Mouse (Mus musculus) lung, adult 2 months (tissue): ENCODE measurements around the gene Thy1. TPM values are rescaled to one million over a fixed set of nuclear protein-coding genes. Genes with fewer than 3 reads are reported as not detected.

Experiments
- DNase-seq: peaks from one replicate; pipeline ENCODE4 v3.0.0; 2022
- H3K4me1 ChIP-seq: fragments of 200-500 bp; 2 replicates; pipeline ENCODE4 v1.6.1; 2011; ENCODE audit warnings: low read length; ENCODE audit not compliant: control insufficient read depth, insufficient read depth
- H3K4me3 ChIP-seq: fragments of 200-500 bp; replicated peaks from 2 replicates; pipeline ENCODE3; 2011; ENCODE audit warnings: low read depth, mild to moderate bottlenecking, control low read depth, low read length; ENCODE audit errors: extremely low read depth
- CTCF ChIP-seq: fragments of 200-500 bp; IDR thresholded peaks from 2 replicates; pipeline ENCODE4 v1.5.1; 2011; ENCODE audit warnings: mild to moderate bottlenecking, low read length, control low read depth; ENCODE audit not compliant: insufficient read depth
- POLR2A ChIP-seq: fragments of 200-500 bp; IDR thresholded peaks from 2 replicates; pipeline ENCODE4 v1.6.1; 2011; ENCODE audit warnings: low read depth, mild to moderate bottlenecking, control low read depth, low read length, borderline replicate concordance; ENCODE audit errors: extremely low read depth
- WGBS: fragments of 180-500 bp; shearing (Covaris S2); methylation state at CpG from one replicate; pipeline ENCODE4 v1.1.7; 2018; 5-methylcytosine and 5-hydroxymethylcytosine counted together
- polyA plus RNA-seq: library from polyadenylated mRNA; depleted of rRNA; stranded (reverse); fragments of >200 nt; gene quantifications from 2 replicates; pipeline ENCODE4 v1.2.3, GENCODE M21; 2012; rRNA removed

Gene Thy1
- 22.0 and 34.3 TPM in 2 replicates for polyA plus RNA-seq

GRCm38 (mm10) chr9:44042836-44043707 is at the start of gene Thy1:
Thy1 (plus strand) TSS chr9:44043384.
- Histone ChIP-seq H3K4me3 (peak within 1 kb of the TSS; percentile 30), H3K4me1 (no peaks in the 10 kb centered on the region)
- DNase-seq, result no peak
- TF ChIP-seq CTCF, result no peak
- TF ChIP-seq POLR2A, result no peak
- WGBS, result 2% methylated on average over 30 of the region's 30 CpGs

GRCm38 (mm10) chr9:43997681-43998080 is 45.5 kb upstream of the Thy1 start:
- WGBS, result 67% methylated on average over 2 of the region's 2 CpGs
- Histone ChIP-seq H3K4me3 (no peak overlapping the region), H3K4me1 (0 out of 2 replicates have a peak, but pooled peaks cover 3% of the 10 kb centered on the region)
- TF ChIP-seq POLR2A (no peak), CTCF (no peak)
- DNase-seq, result no peak

GRCm38 (mm10) chr9:43998851-43999250 is 44.3 kb upstream of the Thy1 start:
- TF ChIP-seq POLR2A (no peak), CTCF (no peak)
- no peak for DNase-seq
- Histone ChIP-seq H3K4me3 (no peak overlapping the region), H3K4me1 (no peaks in the 10 kb centered on the region)
- WGBS, result 74% methylated on average over 4 of the region's 4 CpGs

- 50% methylated on average over 3 of the region's 3 CpGs for WGBS
- no peak for DNase-seq
- TF ChIP-seq CTCF (no peak), POLR2A (no peak)
Observed at GRCm38 (mm10) chr9:44004362-44004761, 38.8 kb upstream of the Thy1 start.

DNA sequence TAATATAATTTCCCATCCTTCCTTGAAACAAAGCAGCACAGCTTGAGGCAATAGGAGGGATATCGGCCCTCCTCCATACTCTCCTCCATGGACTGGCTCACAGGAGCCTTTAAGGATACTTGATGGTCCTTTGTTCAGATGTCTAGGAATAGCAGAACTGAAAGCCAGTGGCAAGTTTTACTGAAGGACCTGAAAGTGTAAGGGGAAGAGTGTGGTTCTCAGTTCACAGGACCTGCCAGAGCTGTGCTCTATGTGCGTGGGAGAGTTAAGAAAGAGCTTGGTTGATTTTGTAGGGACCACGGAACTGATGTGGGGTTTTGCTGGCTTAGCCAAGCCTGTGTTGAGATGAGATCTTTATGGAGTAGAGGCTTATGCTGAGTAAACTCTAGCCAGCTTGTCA is 37.9 kb upstream of the Thy1 start:
- WGBS, result 83% methylated on average over 3 of the region's 3 CpGs
- TF ChIP-seq POLR2A (no peak), CTCF (no peak)

More at GRCm38 (mm10) chr9:44004362-44004761, 38.8 kb upstream of the Thy1 start:
- H3K4me3 ChIP-seq, result no peak overlapping the region
- no peaks in the 10 kb centered on the region for H3K4me1 ChIP-seq

GRCm38 (mm10) chr9:44007323-44007722 is 35.9 kb upstream of the Thy1 start:
- 57% methylated on average over 2 of the region's 2 CpGs for WGBS
- no peak for DNase-seq
- no peaks in the 10 kb centered on the region for H3K4me1 ChIP-seq
- H3K4me3 ChIP-seq, result no peak overlapping the region
- TF ChIP-seq POLR2A (no peak), CTCF (no peak)

More for the DNA sequence above, 37.9 kb upstream of the Thy1 start:
- H3K4me1 ChIP-seq, result no peaks in the 10 kb centered on the region
- DNase-seq, result no peak
- H3K4me3 ChIP-seq, result no peak overlapping the region

DNA sequence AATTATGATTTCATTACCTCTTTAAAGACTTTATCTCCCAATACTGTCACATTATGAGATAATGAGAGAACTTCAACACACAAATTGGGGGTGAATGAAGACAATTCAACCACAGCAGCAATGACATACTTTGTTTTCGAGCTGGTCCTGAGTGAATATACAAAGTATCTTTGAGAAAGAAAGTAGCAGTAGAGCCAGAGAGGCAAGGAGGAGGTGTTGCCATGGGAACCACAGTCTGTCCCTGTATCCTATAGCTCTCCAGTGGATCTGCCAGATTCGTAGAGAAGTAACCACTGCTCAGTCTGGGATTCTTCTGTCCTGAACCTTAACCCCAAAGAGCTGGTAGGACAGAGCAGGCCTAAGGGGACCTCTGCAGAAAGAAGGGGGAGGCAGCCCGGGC is 35.2 kb upstream of the Thy1 start:
- WGBS, result 64% methylated on average over 3 of the region's 3 CpGs
- Histone ChIP-seq H3K4me3 (no peak overlapping the region), H3K4me1 (no peaks in the 10 kb centered on the region)
- no peak for TF ChIP-seq POLR2A
- no peak for DNase-seq

- TF ChIP-seq CTCF (no peak), POLR2A (no peak)
- 70% methylated on average over 3 of the region's 3 CpGs for WGBS
- no peak overlapping the region for H3K4me3 ChIP-seq
- H3K4me1 ChIP-seq, result no peaks in the 10 kb centered on the region
- no peak for DNase-seq
Observed at GRCm38 (mm10) chr9:44010900-44011299, 32.3 kb upstream of the Thy1 start.

GRCm38 (mm10) chr9:44011668-44012067 is 31.5 kb upstream of the Thy1 start:
- WGBS, result 66% methylated on average over 5 of the region's 5 CpGs
- no peak for TF ChIP-seq CTCF
- no peak for TF ChIP-seq POLR2A
- Histone ChIP-seq H3K4me1 (no peaks in the 10 kb centered on the region), H3K4me3 (no peak overlapping the region)
- DNase-seq, result no peak

- Histone ChIP-seq H3K4me3 (no peak overlapping the region), H3K4me1 (no peaks in the 10 kb centered on the region)
- TF ChIP-seq POLR2A, result no peak
- TF ChIP-seq CTCF, result no peak
- no peak for DNase-seq
- 50% methylated on average over 6 of the region's 6 CpGs for WGBS
Observed at GRCm38 (mm10) chr9:44012164-44012563, 31.0 kb upstream of the Thy1 start.
